Mouse (Mus musculus): Measurements from ENCODE around the gene Spryd7.

- TF ChIP-seq CTCF (IDR thresholded peaks at IDR 0.05; ENCODE audit: insufficient read depth, low read length): no peak
- TF ChIP-seq POLR2A (IDR thresholded peaks at IDR 0.05; ENCODE audit: borderline replicate concordance, extremely low read depth, low read depth, low read length): no peak
Observed at GRCm38 (mm10) chr14:61536631-61537264, 19.9 kb downstream of the Spryd7 start.

Data from lung, adult 2 months (tissue).